Comparison of ENCODE assay signal across 16 mouse cellular contexts in genomic region chr3:85773886-85774285, GRCm38 (mm10). TPM values are rescaled to one million over a fixed set of nuclear protein-coding genes. Genes with fewer than 3 reads are reported as not detected.
DNase-seq lines count a peak whose midpoint lies in the region; ATAC-seq lines count a peak whose summit lies in the region.
"Had no signal": no experiment of that assay in that cellular context is flagged by ENCODE, and none has a peak within 500 bp of the region (broad histone marks: within the 10 kb centered on the region; RNA-seq: fewer than 3 reads in every experiment).

No protein-coding gene starts in this region.

- no peak overlapping the region for H3K9ac ChIP-seq in forebrain, embryonic 15.5 days (replicated peaks)
- no peak overlapping the region for H3K9ac ChIP-seq in forebrain, embryonic 11.5 days (ENCODE audit: low read length)
- H3K9ac ChIP-seq in heart, embryonic 16.5 days (ENCODE audit: low read length) = no peak overlapping the region
- no peak overlapping the region for H3K9ac ChIP-seq in hindbrain, embryonic 14.5 days
- H3K9ac ChIP-seq: limb, embryonic 13.5 days; lung, embryonic 15.5 days; midbrain, embryonic 13.5 days; neural tube, embryonic 13.5 days had no signal

- no peak overlapping the region for H3K4me3 ChIP-seq in forebrain, embryonic 15.5 days
- no peak overlapping the region for H3K4me3 ChIP-seq in forebrain, embryonic 11.5 days (ENCODE audit: low read depth, low read length)
- H3K4me3 ChIP-seq in heart, embryonic 16.5 days (ENCODE audit: low read length) = no peak overlapping the region
- no peak overlapping the region for H3K4me3 ChIP-seq in hindbrain, embryonic 14.5 days (replicated peaks; ENCODE audit: low read length)
- H3K4me3 ChIP-seq: heart, adult 2 months; limb, embryonic 13.5 days; lung, embryonic 15.5 days; midbrain, embryonic 13.5 days; neural tube, embryonic 13.5 days had no signal

- no peak for DNase-seq in forebrain, embryonic 11.5 days (ENCODE audit: low spot score)
- peak; percentile 71 for DNase-seq in Muller cell, postnatal 12 days (ENCODE audit: inconsistent ontology term)
- DNase-seq in brain, adult 2 months (ENCODE audit: low read depth, low spot score) = peak; percentile 60
- DNase-seq in layer of hippocampus, postnatal 25 days (ENCODE audit: extremely low spot score in 1 of 2, low spot score in 1 of 2) = no peak
- DNase-seq in hindbrain, embryonic 14.5 days (ENCODE audit: low spot score) = no peak
- DNase-seq in embryo, embryonic 11 days = no peak
- DNase-seq: kidney, adult 11 months; right cerebral cortex, postnatal 4 days; thymus, adult 18-20 months had no signal

- H3K9me3 ChIP-seq in forebrain, embryonic 15.5 days = no peaks in the 10 kb centered on the region
- H3K9me3 ChIP-seq in forebrain, embryonic 11.5 days (ENCODE audit: control insufficient read depth, low read length) = no peaks in the 10 kb centered on the region
- H3K9me3 ChIP-seq in heart, embryonic 16.5 days (replicated peaks; ENCODE audit: control insufficient read depth, low read length) = no peaks in the 10 kb centered on the region
- no peaks in the 10 kb centered on the region for H3K9me3 ChIP-seq in hindbrain, embryonic 14.5 days (ENCODE audit: control insufficient read depth, low read length)
- H3K9me3 ChIP-seq: limb, embryonic 13.5 days; lung, embryonic 15.5 days; midbrain, embryonic 13.5 days; neural tube, embryonic 13.5 days had no signal

- no peak overlapping the region for H3K4me2 ChIP-seq in forebrain, embryonic 15.5 days (replicated peaks)
- no peak overlapping the region for H3K4me2 ChIP-seq in forebrain, embryonic 11.5 days (ENCODE audit: low read depth, low read length, severe bottlenecking)
- H3K4me2 ChIP-seq in heart, embryonic 16.5 days (ENCODE audit: low read depth, low read length) = peak overlapping the region; percentile 13; the same call in 1 of the 2 replicates
- no peak overlapping the region for H3K4me2 ChIP-seq in hindbrain, embryonic 14.5 days (replicated peaks)
- H3K4me2 ChIP-seq: limb, embryonic 13.5 days; lung, embryonic 15.5 days; midbrain, embryonic 13.5 days; neural tube, embryonic 13.5 days had no signal

- no peak overlapping the region for H3K27ac ChIP-seq in forebrain, embryonic 15.5 days (replicated peaks)
- H3K27ac ChIP-seq in forebrain, embryonic 11.5 days (ENCODE audit: low read depth, low read length) = no peak overlapping the region
- peak overlapping the region; percentile 64 for H3K27ac ChIP-seq in heart, embryonic 16.5 days (ENCODE audit: low read length)
- H3K27ac ChIP-seq in hindbrain, embryonic 14.5 days = no peak overlapping the region
- H3K27ac ChIP-seq: heart, adult 2 months; limb, embryonic 13.5 days; lung, embryonic 15.5 days; midbrain, embryonic 13.5 days; neural tube, embryonic 13.5 days had no signal

- peaks cover 8% of the 10 kb centered on the region; the same call in 1 of the 2 replicates for H3K4me1 ChIP-seq in forebrain, embryonic 15.5 days
- no peaks in the 10 kb centered on the region for H3K4me1 ChIP-seq in forebrain, embryonic 11.5 days (replicated peaks; ENCODE audit: control insufficient read depth, insufficient read depth, low read length)
- peaks cover 15% of the 10 kb centered on the region for H3K4me1 ChIP-seq in heart, embryonic 16.5 days (ENCODE audit: control insufficient read depth, insufficient read depth, low read length)
- H3K4me1 ChIP-seq in hindbrain, embryonic 14.5 days (replicated peaks; ENCODE audit: control insufficient read depth, insufficient read depth, low read length) = no peaks in the 10 kb centered on the region
- H3K4me1 ChIP-seq: lung, embryonic 15.5 days; midbrain, embryonic 13.5 days had no signal

- ATAC-seq in forebrain, embryonic 15.5 days (replicated peaks) = peak; percentile 30; the same call in 1 of the 2 replicates
- ATAC-seq in forebrain, embryonic 11.5 days (replicated peaks; ENCODE audit: low FRiP score) = no peak
- peak; percentile 81 for ATAC-seq in heart, embryonic 16.5 days (replicated peaks; ENCODE audit: extremely low read depth, insufficient read depth, low FRiP score)
- no peak for ATAC-seq in hindbrain, embryonic 14.5 days (ENCODE audit: low FRiP score)
- ATAC-seq: midbrain, embryonic 13.5 days had no signal

- H3K27me3 ChIP-seq in forebrain, embryonic 15.5 days = no peaks in the 10 kb centered on the region
- H3K27me3 ChIP-seq in forebrain, embryonic 11.5 days (ENCODE audit: control insufficient read depth, insufficient read depth, low read length) = no peaks in the 10 kb centered on the region
- H3K27me3 ChIP-seq in heart, embryonic 16.5 days (ENCODE audit: control insufficient read depth, insufficient read depth, low read length) = no peaks in the 10 kb centered on the region
- H3K27me3 ChIP-seq in hindbrain, embryonic 14.5 days (ENCODE audit: control insufficient read depth, insufficient read depth, low read length) = no peaks in the 10 kb centered on the region
- H3K27me3 ChIP-seq: lung, embryonic 15.5 days; midbrain, embryonic 13.5 days; neural tube, embryonic 13.5 days had no signal

- WGBS in forebrain, embryonic 15.5 days = 73% methylated on average over 4 of the region's 4 CpGs
- 77% methylated on average over 4 of the region's 4 CpGs for WGBS in forebrain, embryonic 11.5 days
- 17% methylated on average over 4 of the region's 4 CpGs for WGBS in heart, embryonic 16.5 days
- WGBS in hindbrain, embryonic 14.5 days = 69% methylated on average over 4 of the region's 4 CpGs

- H3K36me3 ChIP-seq in forebrain, embryonic 15.5 days = no peaks in the 10 kb centered on the region
- H3K36me3 ChIP-seq in forebrain, embryonic 11.5 days (ENCODE audit: control insufficient read depth, insufficient read depth, low read length) = no peaks in the 10 kb centered on the region
- H3K36me3 ChIP-seq in heart, embryonic 16.5 days (ENCODE audit: control insufficient read depth, insufficient read depth) = no peaks in the 10 kb centered on the region
- no peaks in the 10 kb centered on the region for H3K36me3 ChIP-seq in hindbrain, embryonic 14.5 days (replicated peaks; ENCODE audit: control insufficient read depth, insufficient read depth)
- H3K36me3 ChIP-seq: limb, embryonic 13.5 days; lung, embryonic 15.5 days; midbrain, embryonic 13.5 days; neural tube, embryonic 13.5 days had no signal

RNA-seq across cellular contexts. Expression of gene Fam160a1, which starts 43.2 kb away (rescaled TPM):
- 1.0 and 1.5 TPM in 2 replicates for polyA plus RNA-seq in forebrain, embryonic 15.5 days (2015; fragmentation: Nextera tagmentation; extraction: Ambion mirVana)
- polyA plus RNA-seq in forebrain, embryonic 11.5 days (2014; fragmentation: Nextera tagmentation; extraction: Ambion mirVana) = 0.64 and 0.67 TPM in 2 replicates
- 10.0 and 10.2 TPM in 2 replicates for polyA plus RNA-seq in heart, embryonic 16.5 days (2015; fragmentation: Nextera tagmentation; extraction: Ambion mirVana)
- total RNA-seq in layer of hippocampus, postnatal 25 days (2021) = 10 to 100 TPM; 10.6 to 10.7 TPM
- polyA plus RNA-seq in hindbrain, embryonic 14.5 days (2014; fragmentation: Nextera tagmentation; extraction: Ambion mirVana) = 0.37 and 0.51 TPM in 2 replicates

Comparison
In these comparisons a context has a peak if more than half of its experiments do, and no peak if none do; other contexts are left out.
1. ATAC-seq: peak in forebrain, embryonic 15.5 days (single experiment) and heart, embryonic 16.5 days (single experiment); none in forebrain, embryonic 11.5 days (single experiment) and hindbrain, embryonic 14.5 days (single experiment).
2. DNase-seq: peak in Muller cell, postnatal 12 days (single experiment) and brain, adult 2 months (single experiment); none in forebrain, embryonic 11.5 days (single experiment), layer of hippocampus, postnatal 25 days (0 of 2), hindbrain, embryonic 14.5 days (single experiment) and embryo, embryonic 11 days (single experiment).